Mouse (Mus musculus): ENCODE results near the gene Rgs6.

Rgs6 gene

GRCm38 (mm10) chr12:83087010-83087409 is 498.9 kb downstream of the Rgs6 start:
- POLR2A ChIA-PET: interaction anchor here in 1 of 4 experiments (1.1 kb wide), 1 partner anchor 71 kb away, joined by 3 read pairs; no protein-coding TSS in a partner anchor

GRCm38 (mm10) chr12:83087555-83087954 is 499.5 kb downstream of the Rgs6 start:
- CTCF ChIA-PET: interaction anchor here in 2 of 4 experiments (0.6 to 1.3 kb wide), 2 partner anchors 11 to 398 kb away, joined by 3 to 4 read pairs; no protein-coding TSS in a partner anchor
- POLR2A ChIA-PET: interaction anchor here in 2 of 4 experiments (0.9 to 1.1 kb wide), 2 partner anchors 71 to 283 kb away, joined by 3 to 4 read pairs; no protein-coding TSS in a partner anchor

More at GRCm38 (mm10) chr12:83087010-83087409, 498.9 kb downstream of the Rgs6 start:
- CTCF ChIA-PET: interaction anchor here in 2 of 4 experiments (0.6 to 1.3 kb wide), 2 partner anchors 12 to 399 kb away, joined by 3 to 4 read pairs; no protein-coding TSS in a partner anchor

DNA sequence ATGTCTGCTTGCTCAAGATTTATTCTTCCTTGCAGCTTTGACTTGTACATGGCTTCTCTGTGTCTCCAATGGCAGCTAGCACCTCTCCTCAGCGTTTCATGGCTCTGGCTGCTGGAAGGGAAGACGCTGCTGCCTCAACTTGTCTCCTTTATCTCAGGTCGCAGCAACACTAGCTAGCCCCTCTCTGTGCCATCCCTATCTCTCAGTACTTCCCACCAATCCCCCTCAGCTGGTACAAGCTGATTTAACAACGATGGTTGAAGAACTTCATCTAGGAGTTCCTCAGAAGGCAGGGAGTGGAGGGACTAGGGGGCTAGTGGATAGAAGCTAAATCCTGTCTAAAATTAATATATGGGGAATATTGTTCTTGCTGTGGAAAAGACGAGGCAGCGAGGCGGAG is 503.9 kb downstream of the Rgs6 start:
- ChIA-PET CTCF (interaction anchor here in 1 of 4 experiments (0.6 kb wide), 1 partner anchor 1526 kb away, joined by 3 read pairs; no protein-coding TSS in a partner anchor), POLR2A (no interaction called here)

- POLR2A ChIA-PET: no interaction called here
- CTCF ChIA-PET: interaction anchor here in 3 of 4 experiments (0.6 to 1.3 kb wide), 4 partner anchors 17 to 698 kb away, joined by 3 to 11 read pairs (median 4); partner anchors contain the start of gene Dpf3 (in 1 of the 3)
Observed at GRCm38 (mm10) chr12:83097787-83098186, 509.7 kb downstream of the Rgs6 start.

DNA sequence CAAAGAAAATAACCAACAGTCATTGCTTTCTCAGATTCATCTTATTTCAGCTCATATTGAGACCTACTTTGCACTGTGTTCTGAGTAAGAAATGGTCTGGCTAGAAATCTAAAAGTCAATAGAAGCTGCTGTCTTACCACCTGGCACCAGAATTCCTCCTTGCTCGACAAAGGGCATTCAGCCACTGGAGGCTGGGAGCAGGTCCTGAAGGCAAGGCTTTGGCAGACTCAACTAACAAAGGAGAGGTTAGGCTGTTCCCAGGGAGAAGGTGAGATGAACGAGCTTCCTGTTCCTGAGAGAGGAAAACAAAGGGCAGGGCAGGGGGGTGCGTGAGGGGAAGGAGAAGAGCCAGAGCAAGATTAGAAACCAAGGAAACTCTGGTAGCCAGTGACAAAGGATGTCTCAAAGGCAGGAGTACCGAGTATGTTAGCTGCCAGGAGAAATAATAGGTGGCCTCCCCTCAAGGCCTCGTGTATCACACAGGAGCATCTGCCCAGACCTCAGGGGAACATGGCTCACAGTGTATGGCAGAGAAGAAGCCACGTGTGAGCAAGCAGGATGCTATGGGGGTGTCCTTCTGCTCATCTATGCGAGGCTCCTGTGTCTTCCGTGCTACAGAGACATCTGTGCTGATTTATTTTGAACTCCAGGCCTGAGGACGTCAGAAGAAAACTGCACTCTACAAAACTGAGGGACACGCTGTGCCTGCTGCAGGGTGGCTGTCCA is 510.7 kb downstream of the Rgs6 start:
- POLR2A ChIA-PET: interaction anchor here in 1 of 4 experiments (0.5 to 1.2 kb wide), 2 partner anchors 211 to 222 kb away, joined by 3 to 5 read pairs; no protein-coding TSS in a partner anchor
- CTCF ChIA-PET: interaction anchor here in 2 of 4 experiments (0.8 to 1.7 kb wide), 5 partner anchors 11 to 389 kb away, joined by 3 to 7 read pairs (median 3); partner anchors contain the start of gene Dpf3 (in 1 of the 2)

DNA sequence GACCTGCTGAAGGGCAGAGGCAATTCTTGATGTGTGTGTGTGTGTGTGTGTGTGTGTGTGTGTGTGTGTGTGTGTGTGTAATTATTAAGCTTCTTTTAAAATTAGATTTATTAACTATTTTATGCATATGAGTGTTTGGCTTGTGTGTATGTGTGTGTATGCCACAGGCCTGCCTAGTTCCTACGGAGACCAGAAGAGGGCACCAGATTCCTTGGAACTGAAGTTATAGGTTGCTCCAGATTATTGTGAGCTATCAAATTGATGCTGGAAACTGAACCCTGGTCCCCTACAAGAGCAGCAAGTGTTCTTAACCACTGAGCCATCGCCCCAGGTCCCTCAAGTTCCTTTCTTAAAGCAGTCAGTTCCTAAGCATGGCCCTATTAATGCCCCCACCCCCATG is 511.8 kb downstream of the Rgs6 start:
- CTCF ChIA-PET: interaction anchor here (0.5 to 1.7 kb wide), 23 partner anchors 12 to 591 kb away, joined by 3 to 10 read pairs (median 4); partner anchors contain the start of gene Dpf3 (in 1 of the 4)

DNA sequence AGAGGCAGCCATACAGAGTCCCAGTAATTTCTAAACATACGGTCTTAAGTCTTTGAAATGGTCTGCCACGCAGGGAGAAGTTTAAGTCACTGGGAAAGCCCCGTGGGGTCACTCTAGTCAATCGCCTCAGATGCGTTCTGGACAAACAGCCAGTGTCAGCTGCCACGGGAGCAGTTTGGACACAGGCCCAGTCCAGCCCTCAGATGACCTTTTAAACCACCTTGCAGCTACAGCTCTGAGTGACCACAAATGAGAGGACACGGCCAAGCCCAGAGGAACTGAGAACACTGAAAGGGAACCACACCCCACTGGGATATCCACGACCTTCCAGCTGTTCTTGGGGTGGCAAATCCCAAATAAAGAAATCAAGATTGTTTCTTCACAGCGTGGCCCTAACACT is 512.3 kb downstream of the Rgs6 start:
- ChIA-PET POLR2A (interaction anchor here in 2 of 4 experiments (0.6 to 0.7 kb wide), 3 partner anchors 8 to 275 kb away, joined by 3 to 8 read pairs (median 3); no protein-coding TSS in a partner anchor), CTCF (interaction anchor here (0.6 to 1.7 kb wide), 19 partner anchors 12 to 590 kb away, joined by 3 to 10 read pairs (median 5); partner anchors contain the start of gene Dpf3 (in 1 of the 4))

More for the DNA sequence above, 511.8 kb downstream of the Rgs6 start:
- POLR2A ChIA-PET: interaction anchor here in 2 of 4 experiments (0.6 to 0.7 kb wide), 4 partner anchors 9 to 276 kb away, joined by 3 to 8 read pairs (median 3); no protein-coding TSS in a partner anchor

GRCm38 (mm10) chr12:83100848-83101247 is 512.8 kb downstream of the Rgs6 start:
- CTCF ChIA-PET: interaction anchor here in 1 of 4 experiments (1.1 kb wide), 1 partner anchor 396 kb away, joined by 5 read pairs; no protein-coding TSS in a partner anchor
- POLR2A ChIA-PET: interaction anchor here in 1 of 4 experiments (1.1 kb wide), 1 partner anchor 13 kb away, joined by 4 read pairs; no protein-coding TSS in a partner anchor

GRCm38 (mm10) chr12:83105514-83106119 is 517.5 kb downstream of the Rgs6 start:
- ChIA-PET POLR2A (no interaction called here), CTCF (interaction anchor here in 1 of 4 experiments (0.7 kb wide), 1 partner anchor 201 kb away, joined by 3 read pairs; no protein-coding TSS in a partner anchor)

DNA sequence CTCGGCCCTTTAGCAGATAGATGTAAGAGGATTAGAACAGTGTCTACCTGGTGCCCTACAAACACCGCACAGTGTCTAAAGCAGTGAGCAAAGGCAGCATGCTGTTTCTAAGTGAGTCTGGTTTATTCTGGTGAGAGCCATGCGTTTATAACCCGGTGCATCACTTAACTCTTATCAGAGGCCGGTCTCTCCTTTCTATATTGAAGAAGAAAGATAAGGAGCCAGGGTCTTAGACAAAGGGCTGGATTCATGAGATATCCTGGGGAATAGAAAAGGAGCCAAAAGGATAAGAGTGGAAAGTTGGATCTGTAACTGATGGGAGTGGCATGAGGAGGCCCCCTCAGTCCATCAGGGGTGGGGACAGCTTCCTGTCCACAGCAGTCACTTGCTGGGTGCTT is 518.0 kb downstream of the Rgs6 start:
- ChIA-PET CTCF (interaction anchor here in 1 of 4 experiments (0.7 kb wide), 1 partner anchor 201 kb away, joined by 3 read pairs; no protein-coding TSS in a partner anchor), POLR2A (interaction anchor here in 1 of 4 experiments (0.6 kb wide), 1 partner anchor 121 kb away, joined by 5 read pairs; no protein-coding TSS in a partner anchor)

DNA sequence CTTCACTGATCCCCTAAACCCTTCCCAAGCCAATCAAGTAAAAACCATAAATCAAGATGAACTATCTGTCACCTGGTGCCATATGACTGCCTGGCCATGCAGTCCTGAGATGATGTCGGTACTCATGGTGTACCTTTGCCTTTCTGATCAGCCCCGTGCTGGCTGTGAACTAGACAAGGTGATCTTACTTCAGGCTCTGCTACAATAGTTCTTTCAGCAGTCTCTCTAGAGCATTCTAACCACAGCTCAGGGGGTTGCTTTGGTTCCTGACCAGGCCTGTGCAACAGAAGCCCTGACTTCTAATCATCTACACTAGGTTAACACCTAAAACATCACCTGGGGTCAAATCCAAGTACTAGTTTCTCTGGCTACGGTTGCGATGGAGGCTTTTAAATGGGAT is 521.4 kb downstream of the Rgs6 start:
- CTCF ChIA-PET: no interaction called here
- POLR2A ChIA-PET: no interaction called here

DNA sequence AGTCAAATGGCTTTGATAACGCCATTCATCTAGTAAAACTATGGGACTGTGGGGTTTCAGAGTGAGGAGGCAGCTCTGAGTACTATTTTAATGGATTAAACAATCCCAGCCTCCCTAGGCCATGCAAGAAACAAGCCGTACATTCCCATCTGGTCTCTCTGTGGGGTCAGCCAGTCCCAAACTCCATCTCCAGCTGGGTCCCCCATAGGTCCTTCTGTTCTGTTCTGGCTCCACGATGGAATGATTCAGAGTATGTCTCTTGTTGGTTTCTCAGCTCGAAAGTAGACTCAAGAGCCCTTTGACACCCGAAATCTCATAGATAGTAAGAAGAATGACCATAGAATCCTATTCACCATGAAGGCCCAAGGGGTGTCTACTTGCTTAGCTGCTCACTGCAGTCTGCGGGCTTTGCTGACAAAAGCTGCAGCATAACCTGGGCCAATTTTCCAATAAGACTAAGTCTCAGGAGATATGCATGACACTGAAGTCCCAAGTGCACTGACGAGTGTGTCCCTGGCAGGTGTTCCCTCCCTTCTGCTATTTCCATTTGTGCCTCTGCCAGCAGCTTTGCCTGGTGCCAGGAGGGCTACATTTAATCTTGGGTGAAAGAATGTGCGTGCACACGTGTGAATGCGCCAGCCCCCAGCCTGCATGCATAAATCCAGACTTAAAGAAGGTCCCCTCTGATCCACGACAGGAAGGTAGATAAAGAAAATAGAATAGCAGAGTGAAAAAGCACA is 522.0 kb downstream of the Rgs6 start:
- CTCF ChIA-PET: no interaction called here
- POLR2A ChIA-PET: no interaction called here

- ChIA-PET POLR2A (no interaction called here), CTCF (no interaction called here)
Observed at GRCm38 (mm10) chr12:83110711-83111110, 522.6 kb downstream of the Rgs6 start.

DNA sequence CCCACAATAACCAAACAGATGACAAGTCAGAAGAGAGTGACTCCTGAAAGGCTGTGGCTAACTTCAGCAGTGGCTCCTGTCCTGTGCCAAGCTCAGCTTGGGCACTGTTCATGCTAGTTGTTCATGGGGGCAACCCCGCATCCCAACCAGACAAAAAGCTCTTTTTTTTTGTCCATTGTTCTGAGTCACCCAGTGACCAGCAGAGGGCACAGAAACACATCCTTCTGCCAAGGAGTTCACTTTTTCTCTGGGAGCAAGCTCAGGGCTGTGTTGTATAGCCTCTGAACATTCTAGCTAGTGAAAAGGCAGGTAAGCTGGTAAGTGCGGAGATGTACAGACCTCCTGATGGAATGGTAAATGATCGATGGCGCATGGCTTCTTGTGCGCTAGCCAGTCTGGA is 524.2 kb downstream of the Rgs6 start:
- CTCF ChIA-PET: interaction anchor here (0.6 to 1.6 kb wide), 22 partner anchors 12 to 1179 kb away, joined by 3 to 15 read pairs (median 4); partner anchors contain the start of gene Dpf3 (in 2 of the 4)
- POLR2A ChIA-PET: interaction anchor here in 2 of 4 experiments (0.6 to 1.0 kb wide), 3 partner anchors 13 to 384 kb away, joined by 3 to 7 read pairs (median 4); no protein-coding TSS in a partner anchor

DNA sequence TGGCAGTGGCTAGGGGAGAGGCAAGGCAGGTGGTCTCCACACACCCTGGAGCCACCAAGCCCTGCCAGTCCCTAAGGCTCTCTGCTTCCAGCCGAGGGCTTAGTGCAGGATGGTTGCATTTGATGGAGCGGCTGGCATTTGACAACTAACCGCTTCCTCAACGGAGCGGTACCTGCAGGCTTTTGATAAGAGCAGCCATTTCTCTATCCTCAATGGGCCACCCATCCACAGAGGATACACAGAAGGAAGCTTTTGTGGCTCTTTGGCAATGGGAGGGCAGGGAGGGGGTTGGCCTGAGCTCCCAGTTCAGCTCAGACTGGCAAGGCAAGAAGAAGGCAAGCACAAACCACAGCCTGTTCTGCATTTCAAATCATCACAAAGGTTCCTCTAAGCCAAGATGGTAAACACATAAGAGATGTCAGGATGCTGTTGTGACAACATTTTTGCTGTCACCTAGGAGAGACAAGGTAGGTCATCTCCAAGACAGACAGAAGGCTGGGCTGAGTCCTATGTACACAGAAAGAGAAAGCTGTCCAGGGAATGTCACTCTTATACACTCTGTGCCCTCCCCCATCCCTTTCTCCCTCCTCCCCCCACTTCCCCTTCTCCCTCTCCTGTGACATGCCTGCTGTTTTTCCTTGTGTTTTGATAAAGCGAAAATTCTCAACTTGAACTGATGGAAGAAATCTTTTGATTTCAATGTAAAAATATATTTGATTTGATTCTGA is 525.0 kb downstream of the Rgs6 start:
- CTCF ChIA-PET: interaction anchor here (0.6 to 1.9 kb wide), 18 partner anchors 13 to 950 kb away, joined by 3 to 15 read pairs (median 5); partner anchors contain the start of gene Dpf3 (in 2 of the 4)
- POLR2A ChIA-PET: interaction anchor here in 2 of 4 experiments (0.5 to 1.5 kb wide), 3 partner anchors 12 to 379 kb away, joined by 4 read pairs; no protein-coding TSS in a partner anchor

- POLR2A ChIA-PET: interaction anchor here in 2 of 4 experiments (0.6 to 1.5 kb wide), 5 partner anchors 13 to 490 kb away, joined by 3 to 6 read pairs (median 4); no protein-coding TSS in a partner anchor
- CTCF ChIA-PET: interaction anchor here (0.6 to 2.0 kb wide), 33 partner anchors 9 to 963 kb away, joined by 3 to 16 read pairs (median 4); partner anchors contain the start of gene Dpf3 (in 1 of the 4)
Observed at GRCm38 (mm10) chr12:83113971-83114370, 525.9 kb downstream of the Rgs6 start.
